Mouse (Mus musculus) liver, postnatal 0 days (tissue): ENCODE results near the gene Il11ra1.
"Not testable (repeated sequence)": the region's sequence is repeated elsewhere in the genome, so short reads cannot be mapped to it uniquely, and the experiment has no call there.

ENCODE experiments used
- CTCF ChIP-seq: sonication (generic); IDR thresholded peaks from 2 replicates; pipeline ENCODE4 v1.5.1; 2016; ENCODE audit warnings: antibody characterized with exemption, low read depth
- EP300 ChIP-seq: IDR thresholded peaks from 2 replicates; pipeline ENCODE4 v1.6.1; 2016; ENCODE audit warnings: antibody characterized with exemption, low read depth, mild to moderate bottlenecking

DNA sequence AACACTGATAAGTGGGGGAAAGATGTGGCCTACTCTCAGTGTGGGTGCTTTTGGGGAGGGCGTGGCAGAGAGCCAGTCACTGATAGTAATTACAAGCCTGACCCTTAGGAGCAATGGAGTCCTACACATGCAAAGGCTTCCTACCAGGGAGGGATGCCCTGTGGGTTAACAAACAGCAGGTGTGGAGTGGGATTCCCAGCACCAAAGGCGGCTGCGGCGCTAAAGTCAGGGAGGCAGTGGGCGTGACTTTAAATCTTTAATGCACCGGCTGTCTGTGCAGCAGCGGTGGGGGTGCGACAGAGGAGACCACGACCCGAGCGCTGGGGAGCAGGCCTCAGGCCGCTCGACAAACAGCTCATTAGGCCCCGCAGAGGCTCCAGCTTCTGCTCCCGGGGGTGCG is 73.2 kb downstream of the Il11ra1 start:
- TF ChIP-seq CTCF, EP300: not testable (repeated sequence)
